Mouse (Mus musculus): ENCODE data around the gene Krtap1-5. TPM values are rescaled to one million over a fixed set of nuclear protein-coding genes. Genes with fewer than 3 reads are reported as not detected.

Gene Krtap1-5
- polyA plus RNA-seq, 1 experiment from 2014 or later, result not detected

DNA sequence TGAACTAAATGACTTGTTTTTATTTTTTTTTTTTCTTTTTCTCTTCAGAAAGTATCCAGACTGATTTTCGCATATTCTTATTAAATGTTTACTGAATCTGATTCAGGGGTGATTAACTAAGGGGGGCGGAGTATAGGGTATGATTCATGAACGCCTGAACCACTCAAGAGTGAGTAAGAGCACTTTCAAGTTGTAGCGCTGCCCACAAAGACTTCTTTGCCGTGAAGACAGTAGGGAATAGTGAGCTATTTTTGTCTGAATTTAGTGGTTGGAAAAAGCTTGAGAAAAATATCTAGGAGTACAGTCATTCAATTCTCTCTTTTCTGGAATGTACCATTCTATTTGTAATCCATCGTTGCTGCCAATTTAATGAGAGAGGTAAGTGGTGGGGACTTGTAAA lies 748 bp upstream of the Krtap1-5 start:
- no peak overlapping the region for H3K4me2 ChIP-seq
- 0 out of 2 replicates have a peak, but pooled peaks cover 3% of the 10 kb centered on the region for H3K27me3 ChIP-seq (replicated peaks)
- whole genome bisulfite sequencing, result 77% methylated on average over 6 of the region's 6 CpGs
- H3K27ac ChIP-seq (ENCODE audit: poor library complexity, severe bottlenecking), result no peak overlapping the region
- no peak overlapping the region for H3K4me3 ChIP-seq
- no peaks in the 10 kb centered on the region for H3K36me3 ChIP-seq
- no peak for ATAC-seq (ENCODE audit: insufficient number of reproducible peaks, low FRiP score)
- H3K9me3 ChIP-seq (replicated peaks), result no peaks in the 10 kb centered on the region
- H3K4me1 ChIP-seq (replicated peaks), result no peaks in the 10 kb centered on the region
- no peak overlapping the region for H3K9ac ChIP-seq

DNA sequence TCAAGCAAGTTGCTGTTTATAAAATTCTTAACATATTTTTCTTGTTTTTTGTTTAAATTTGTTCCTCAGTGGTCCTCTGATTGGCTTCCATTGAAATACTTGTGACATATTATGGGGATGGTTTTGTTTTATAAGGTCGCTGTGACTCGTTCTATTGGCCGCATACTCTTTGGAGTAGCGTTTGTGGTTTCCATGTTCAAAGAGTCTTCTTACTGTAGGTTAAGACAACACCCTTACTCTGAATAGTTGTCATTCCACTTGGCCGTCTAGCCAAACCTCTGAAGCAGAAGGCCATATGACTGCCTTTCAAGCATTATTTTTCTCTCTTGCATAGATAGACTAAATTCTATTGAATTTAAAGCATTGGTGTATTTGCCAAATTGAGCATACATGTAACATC lies 235 bp upstream of the Krtap1-5 start:
- Histone ChIP-seq H3K9ac (no peak overlapping the region), H3K9me3 (replicated peaks) (no peaks in the 10 kb centered on the region), H3K4me1 (replicated peaks) (no peaks in the 10 kb centered on the region), H3K27ac (ENCODE audit: poor library complexity, severe bottlenecking) (no peak overlapping the region), H3K4me2 (no peak overlapping the region), H3K36me3 (no peaks in the 10 kb centered on the region), H3K4me3 (no peak overlapping the region), H3K27me3 (replicated peaks) (0 out of 2 replicates have a peak, but pooled peaks cover 3% of the 10 kb centered on the region)
- 86% methylated on average over 5 of the region's 5 CpGs for WGBS
- no peak for ATAC-seq (ENCODE audit: insufficient number of reproducible peaks, low FRiP score)

DNA sequence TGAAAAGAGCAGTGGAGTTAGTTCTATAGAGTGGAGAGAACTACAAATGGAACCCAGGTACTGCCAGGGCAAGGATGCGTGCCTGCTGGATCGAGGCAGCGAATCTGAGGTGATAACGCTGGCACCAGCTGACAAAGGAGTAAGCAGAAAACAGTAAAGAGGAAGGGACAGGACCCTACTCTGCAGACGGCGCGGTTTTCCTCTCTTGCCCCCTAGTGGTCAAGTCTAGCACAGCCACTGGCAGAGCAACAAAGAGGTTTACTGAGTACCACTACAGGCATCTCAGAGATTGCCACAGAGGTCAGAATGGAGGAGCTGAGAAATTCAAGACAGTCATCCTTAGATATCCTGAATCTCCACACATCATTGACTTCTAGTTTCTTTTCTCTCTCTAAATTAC lies 6.7 kb downstream of the Krtap1-5 start:
- H3K36me3 ChIP-seq, result no peaks in the 10 kb centered on the region
- no peak overlapping the region for H3K27ac ChIP-seq (ENCODE audit: poor library complexity, severe bottlenecking)
- no peaks in the 10 kb centered on the region for H3K4me1 ChIP-seq (replicated peaks)
- 0% methylated on average over 7 of the region's 7 CpGs for WGBS
- H3K27me3 ChIP-seq (replicated peaks), result no peaks in the 10 kb centered on the region
- H3K9me3 ChIP-seq (replicated peaks), result no peaks in the 10 kb centered on the region
- H3K4me3 ChIP-seq, result no peak overlapping the region
- H3K4me2 ChIP-seq, result peak overlapping the region; percentile 52
- 0 out of 2 replicates have a peak, but pooled peaks have one; percentile 36 for ATAC-seq (ENCODE audit: insufficient number of reproducible peaks, low FRiP score)
- 0 out of 2 replicates have a peak overlapping the region, but pooled peaks have one; percentile 24 for H3K9ac ChIP-seq

DNA sequence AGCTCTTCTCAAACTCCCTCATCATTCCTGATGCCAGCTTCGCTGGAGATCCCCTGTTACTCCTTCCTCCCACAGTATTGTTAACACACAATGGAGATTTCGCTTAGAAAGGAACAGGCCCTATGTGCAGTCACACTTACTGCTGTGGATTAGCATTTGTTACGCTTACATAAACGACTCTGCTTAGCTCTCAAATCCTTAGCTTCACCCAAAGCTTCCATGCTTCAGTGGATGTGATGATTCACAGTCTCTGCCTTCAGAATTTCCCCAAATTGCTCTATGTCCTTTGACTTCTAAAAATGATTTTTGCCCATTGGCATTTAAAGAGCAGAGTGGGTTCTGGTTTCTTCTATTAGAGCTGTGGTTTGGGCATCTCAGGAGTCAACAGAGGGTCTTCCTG lies 7.7 kb downstream of the Krtap1-5 start:
- ATAC-seq (ENCODE audit: insufficient number of reproducible peaks, low FRiP score), result no peak
- 66% methylated on average over 4 of the region's 4 CpGs for WGBS
- H3K9ac ChIP-seq, result no peak overlapping the region
- no peaks in the 10 kb centered on the region for H3K9me3 ChIP-seq (replicated peaks)
- H3K4me3 ChIP-seq, result no peak overlapping the region
- no peaks in the 10 kb centered on the region for H3K4me1 ChIP-seq (replicated peaks)
- no peaks in the 10 kb centered on the region for H3K27me3 ChIP-seq (replicated peaks)
- no peak overlapping the region for H3K4me2 ChIP-seq
- no peak overlapping the region for H3K27ac ChIP-seq (ENCODE audit: poor library complexity, severe bottlenecking)
- no peaks in the 10 kb centered on the region for H3K36me3 ChIP-seq

DNA sequence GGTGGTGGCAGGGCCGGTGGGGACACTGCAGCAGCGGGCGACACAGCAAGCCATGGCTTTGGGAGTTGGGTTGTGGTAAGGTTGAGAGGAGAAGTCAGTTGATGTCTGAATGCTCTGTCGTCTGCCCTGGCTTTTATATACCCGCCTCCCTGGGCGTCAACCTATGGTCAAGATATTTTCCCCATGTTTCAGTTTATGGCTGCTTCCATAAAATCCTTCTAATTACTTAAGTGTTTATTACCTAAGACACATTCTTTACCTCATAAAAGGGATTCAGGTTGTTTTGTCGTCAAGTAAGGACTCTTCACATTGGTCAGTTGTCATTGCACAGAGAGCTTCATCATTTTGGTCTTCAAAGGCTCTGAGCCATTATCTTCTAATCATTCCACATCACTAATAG lies 14.3 kb downstream of the Krtap1-5 start, which contains the start of gene Krtap3-1:
Krtap3-1 (minus strand) TSS at position 101 of the 400 bp plus-strand sequence.
- H3K27me3 ChIP-seq (replicated peaks), result no peaks in the 10 kb centered on the region
- no peaks in the 10 kb centered on the region for H3K9me3 ChIP-seq (replicated peaks)
- no peak within 1 kb of the TSS for H3K4me2 ChIP-seq
- 93% methylated on average over 7 of the region's 7 CpGs for WGBS
- H3K27ac ChIP-seq (ENCODE audit: poor library complexity, severe bottlenecking), result no peak within 1 kb of the TSS
- no peaks in the 10 kb centered on the region for H3K36me3 ChIP-seq
- no peak within 1 kb of the TSS for H3K9ac ChIP-seq
- no peaks in the 10 kb centered on the region for H3K4me1 ChIP-seq (replicated peaks)
- no peak for ATAC-seq (ENCODE audit: insufficient number of reproducible peaks, low FRiP score)
- no peak within 1 kb of the TSS for H3K4me3 ChIP-seq

DNA sequence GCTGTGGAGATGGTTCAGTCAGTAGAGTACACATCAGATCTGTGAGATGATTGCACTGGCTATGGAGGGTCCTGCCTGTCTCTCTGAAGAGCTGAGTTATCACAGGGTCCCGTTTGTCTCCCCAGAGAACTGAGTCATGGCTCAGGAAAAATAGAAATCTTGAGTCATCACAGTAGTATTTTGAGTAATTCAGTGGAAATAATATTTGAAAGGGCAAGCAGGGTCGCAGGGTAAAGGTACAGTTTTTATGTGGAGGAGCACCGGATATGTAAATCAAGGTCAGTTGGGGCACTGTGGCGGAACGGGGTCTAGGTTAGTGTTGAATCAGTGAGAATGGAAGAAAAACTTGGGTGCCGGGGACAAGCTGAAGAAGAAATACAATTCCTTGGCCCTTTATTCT lies 18.2 kb downstream of the Krtap1-5 start:
- WGBS, result 75% methylated on average over 6 of the region's 6 CpGs
- H3K36me3 ChIP-seq, result no peaks in the 10 kb centered on the region
- H3K4me3 ChIP-seq, result no peak overlapping the region
- no peaks in the 10 kb centered on the region for H3K9me3 ChIP-seq (replicated peaks)
- H3K9ac ChIP-seq, result no peak overlapping the region
- H3K4me1 ChIP-seq (replicated peaks), result no peaks in the 10 kb centered on the region
- H3K27ac ChIP-seq (ENCODE audit: poor library complexity, severe bottlenecking), result no peak overlapping the region
- H3K4me2 ChIP-seq, result no peak overlapping the region
- no peak for ATAC-seq (ENCODE audit: insufficient number of reproducible peaks, low FRiP score)
- H3K27me3 ChIP-seq (replicated peaks), result no peaks in the 10 kb centered on the region

DNA sequence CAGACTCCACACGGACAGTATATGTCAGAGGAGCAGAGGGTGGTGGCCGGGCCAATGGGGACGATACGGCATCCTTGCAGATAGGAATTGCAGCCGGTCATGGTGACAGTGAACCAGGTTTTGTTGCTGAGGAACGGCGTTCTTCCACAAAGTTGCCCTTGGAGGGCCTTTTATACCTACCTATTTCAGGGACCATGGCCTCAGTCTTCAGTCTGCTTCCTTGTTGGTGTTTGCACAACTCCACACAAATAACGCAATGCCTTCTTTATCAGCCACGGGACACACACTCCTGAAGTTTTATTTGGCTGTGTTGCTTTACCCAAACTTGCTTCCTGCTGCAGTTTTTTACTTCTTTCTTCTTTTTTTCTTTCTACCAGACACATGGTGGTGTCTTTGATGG lies 21.4 kb downstream of the Krtap1-5 start, which contains the start of gene Gm11939:
Gm11939 (minus strand) TSS at position 101 of the 400 bp plus-strand sequence.
- Histone ChIP-seq H3K9me3 (replicated peaks) (no peaks in the 10 kb centered on the region), H3K4me1 (replicated peaks) (no peaks in the 10 kb centered on the region), H3K27ac (ENCODE audit: poor library complexity, severe bottlenecking) (no peak within 1 kb of the TSS), H3K4me2 (no peak within 1 kb of the TSS), H3K36me3 (no peaks in the 10 kb centered on the region), H3K4me3 (no peak within 1 kb of the TSS), H3K9ac (no peak within 1 kb of the TSS), H3K27me3 (replicated peaks) (no peaks in the 10 kb centered on the region)
- ATAC-seq (ENCODE audit: insufficient number of reproducible peaks, low FRiP score), result no peak
- WGBS, result 81% methylated on average over 9 of the region's 9 CpGs

DNA sequence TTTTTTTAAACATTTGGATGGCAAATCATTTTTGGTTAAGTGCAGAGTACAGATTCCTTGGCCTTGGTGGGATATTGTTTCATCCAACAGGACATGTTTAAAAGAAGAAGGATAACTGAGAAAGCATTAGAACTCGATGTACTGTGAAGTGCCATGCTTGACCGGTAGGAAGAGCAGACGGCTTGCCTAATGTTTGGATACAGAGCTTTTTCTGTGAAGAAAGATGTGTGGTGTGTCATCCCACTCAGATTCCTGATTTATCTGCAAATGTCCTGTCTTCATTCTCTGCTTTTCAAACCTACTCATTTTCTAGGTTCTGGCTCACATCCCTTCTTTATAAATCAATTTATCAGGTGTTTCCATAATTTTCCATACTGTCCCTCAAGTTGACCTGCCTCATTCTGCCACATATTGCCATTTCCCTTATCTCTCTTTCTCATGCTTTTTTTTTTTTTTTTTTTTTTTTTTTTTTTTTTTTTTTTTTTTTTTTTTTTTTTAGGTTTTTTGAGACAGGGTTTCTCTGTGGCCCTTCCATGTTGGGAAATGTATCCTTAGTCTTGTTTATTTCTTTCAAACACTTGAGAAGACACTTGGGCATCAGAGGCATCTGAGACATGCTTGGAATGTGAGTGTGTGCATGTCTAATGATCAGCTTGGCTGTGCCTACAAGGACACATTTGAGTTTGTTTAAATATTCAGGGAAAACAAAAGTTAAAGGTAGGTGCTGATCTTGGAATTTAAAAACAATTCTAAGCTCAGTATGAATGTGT lies 22.7 kb downstream of the Krtap1-5 start:
- Histone ChIP-seq H3K9ac (no peak overlapping the region), H3K36me3 (no peaks in the 10 kb centered on the region), H3K27me3 (replicated peaks) (no peaks in the 10 kb centered on the region), H3K27ac (ENCODE audit: poor library complexity, severe bottlenecking) (no peak overlapping the region), H3K9me3 (replicated peaks) (no peaks in the 10 kb centered on the region), H3K4me3 (no peak overlapping the region), H3K4me1 (replicated peaks) (no peaks in the 10 kb centered on the region), H3K4me2 (no peak overlapping the region)
- no peak for ATAC-seq (ENCODE audit: insufficient number of reproducible peaks, low FRiP score)
- WGBS, result 63% methylated on average over 3 of the region's 3 CpGs

DNA sequence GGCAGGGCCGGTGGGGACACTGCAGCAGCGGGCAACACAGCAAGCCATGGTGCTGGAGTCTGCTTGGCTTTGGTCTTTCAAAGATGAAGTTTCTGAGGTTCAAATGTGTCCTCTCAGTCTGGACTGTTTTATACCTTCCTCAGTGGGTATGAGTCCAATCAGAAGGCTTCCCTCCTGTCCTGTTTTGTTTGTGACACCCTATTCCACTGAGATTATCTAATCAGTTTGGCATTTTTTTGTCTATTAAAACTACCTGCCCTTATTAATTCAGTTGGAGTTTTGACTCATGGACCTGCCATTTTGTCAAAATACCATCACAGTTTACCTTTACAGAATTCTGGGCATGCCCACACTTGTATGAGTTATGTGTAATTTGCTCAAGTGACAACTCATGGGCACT lies 24.1 kb downstream of the Krtap1-5 start, which contains the start of gene Krtap3-2:
Krtap3-2 (minus strand) TSS at position 101 of the 400 bp plus-strand sequence.
- Histone ChIP-seq H3K4me1 (replicated peaks) (no peaks in the 10 kb centered on the region), H3K27me3 (replicated peaks) (no peaks in the 10 kb centered on the region), H3K9me3 (replicated peaks) (no peaks in the 10 kb centered on the region), H3K27ac (ENCODE audit: poor library complexity, severe bottlenecking) (no peak within 1 kb of the TSS), H3K36me3 (no peaks in the 10 kb centered on the region), H3K9ac (no peak within 1 kb of the TSS), H3K4me2 (no peak within 1 kb of the TSS), H3K4me3 (no peak within 1 kb of the TSS)
- 67% methylated on average over 2 of the region's 2 CpGs for WGBS
- no peak for ATAC-seq (ENCODE audit: insufficient number of reproducible peaks, low FRiP score)

DNA sequence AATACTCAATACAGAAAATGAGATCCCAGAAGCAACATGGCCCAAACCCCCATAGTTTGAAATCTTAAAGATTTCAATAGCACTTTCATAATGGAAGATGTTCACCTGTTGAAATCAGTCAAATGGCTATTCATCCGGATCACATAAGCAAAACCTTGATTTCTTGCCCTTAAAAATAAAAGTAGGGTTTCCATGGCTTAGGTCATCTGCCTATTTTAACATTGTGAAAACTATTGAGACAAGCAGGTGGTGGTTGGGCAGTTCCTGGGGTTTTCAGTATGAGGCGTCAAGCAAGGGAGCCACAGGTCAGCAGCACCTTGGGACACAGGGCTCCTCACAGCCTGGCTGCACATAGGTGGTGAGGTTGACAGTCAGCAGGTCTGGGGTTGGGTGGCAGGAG lies 24.6 kb downstream of the Krtap1-5 start:
- Histone ChIP-seq H3K27me3 (replicated peaks) (no peaks in the 10 kb centered on the region), H3K36me3 (no peaks in the 10 kb centered on the region), H3K4me1 (replicated peaks) (no peaks in the 10 kb centered on the region), H3K9ac (no peak overlapping the region), H3K4me2 (no peak overlapping the region), H3K4me3 (no peak overlapping the region), H3K9me3 (replicated peaks) (no peaks in the 10 kb centered on the region), H3K27ac (ENCODE audit: poor library complexity, severe bottlenecking) (no peak overlapping the region)
- WGBS, result 75% methylated on average over 2 of the region's 2 CpGs
- no peak for ATAC-seq (ENCODE audit: insufficient number of reproducible peaks, low FRiP score)

DNA sequence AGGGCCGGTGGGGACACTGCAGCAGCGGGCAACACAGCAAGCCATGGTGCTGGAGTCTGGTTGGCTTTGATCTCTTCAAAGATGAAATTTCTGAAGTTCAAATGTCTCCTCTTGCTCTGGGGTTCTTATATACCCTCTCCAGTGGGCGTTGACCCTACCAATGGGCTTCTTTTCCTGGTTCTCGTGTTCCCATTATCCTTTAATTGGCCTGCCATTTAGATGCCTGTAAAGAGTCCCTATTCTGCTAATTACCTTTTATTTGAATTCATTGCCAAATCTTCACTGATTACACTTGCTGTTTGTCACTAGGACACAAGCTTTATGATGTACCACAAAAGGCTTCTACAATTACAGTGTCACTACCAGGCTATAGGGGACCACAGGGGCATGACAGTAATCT lies 30.1 kb downstream of the Krtap1-5 start, which contains the start of gene Krtap3-3:
Krtap3-3 (minus strand) TSS at position 101 of the 400 bp plus-strand sequence.
- Histone ChIP-seq H3K27ac (ENCODE audit: poor library complexity, severe bottlenecking) (no peak within 1 kb of the TSS), H3K9ac (no peak within 1 kb of the TSS)
- WGBS, result 60% methylated on average over 4 of the region's 4 CpGs

More for the DNA sequence above, 30.1 kb downstream of the Krtap1-5 start, which contains the start of gene Krtap3-3:
- ATAC-seq (ENCODE audit: insufficient number of reproducible peaks, low FRiP score), result no peak
- no peak within 1 kb of the TSS for H3K4me3 ChIP-seq
- no peaks in the 10 kb centered on the region for H3K4me1 ChIP-seq (replicated peaks)
- no peak within 1 kb of the TSS for H3K4me2 ChIP-seq
- no peaks in the 10 kb centered on the region for H3K36me3 ChIP-seq
- no peaks in the 10 kb centered on the region for H3K27me3 ChIP-seq (replicated peaks)
- no peaks in the 10 kb centered on the region for H3K9me3 ChIP-seq (replicated peaks)

Measured in heart, embryonic 12.5 days (tissue).